Mouse (Mus musculus) urinary bladder, postnatal 14 days (tissue): Measurements from ENCODE around the gene Arl4c.

Experiments used
- DNase-seq: peaks from one replicate; pipeline ENCODE4 v3.0.0; 2021; ENCODE audit warnings: low spot score

Gene Arl4c

GRCm38 (mm10) chr1:88700961-88701861 is 810 bp downstream of the Arl4c start:
- peak; percentile 43 for DNase-seq

- peak; percentile 37 for DNase-seq
These were observed 1.9 kb downstream of the Arl4c start for GRCm38 (mm10) chr1:88699856-88700791.

- DNase-seq: peak; percentile 42
These were observed 2.6 kb downstream of the Arl4c start for GRCm38 (mm10) chr1:88699401-88699800.

- no peak for DNase-seq
These were observed 3.1 kb downstream of the Arl4c start for GRCm38 (mm10) chr1:88698926-88699325.

- no peak for DNase-seq
These were observed 3.9 kb downstream of the Arl4c start for GRCm38 (mm10) chr1:88698131-88698530.

GRCm38 (mm10) chr1:88696408-88696807 is 5.6 kb downstream of the Arl4c start:
- DNase-seq: no peak

- DNase-seq: no peak
These were observed 7.7 kb downstream of the Arl4c start for GRCm38 (mm10) chr1:88694353-88694752.

GRCm38 (mm10) chr1:88692293-88692827 is 9.7 kb downstream of the Arl4c start:
- DNase-seq: no peak

- DNase-seq: no peak
These were observed 11.4 kb downstream of the Arl4c start for GRCm38 (mm10) chr1:88690601-88691000.

- no peak for DNase-seq
These were observed 17.3 kb downstream of the Arl4c start for GRCm38 (mm10) chr1:88684765-88685164.

GRCm38 (mm10) chr1:88681596-88681995 is 20.4 kb downstream of the Arl4c start:
- DNase-seq: no peak

GRCm38 (mm10) chr1:88680804-88681203 is 21.2 kb downstream of the Arl4c start:
- DNase-seq: no peak

GRCm38 (mm10) chr1:88678231-88678739 is 23.7 kb downstream of the Arl4c start:
- no peak for DNase-seq

- DNase-seq: no peak
These were observed 31.2 kb downstream of the Arl4c start for GRCm38 (mm10) chr1:88670807-88671206.

GRCm38 (mm10) chr1:88668846-88669810 is 32.9 kb downstream of the Arl4c start:
- no peak for DNase-seq

GRCm38 (mm10) chr1:88668353-88668752 is 33.7 kb downstream of the Arl4c start:
- no peak for DNase-seq

- no peak for DNase-seq
These were observed 37.4 kb downstream of the Arl4c start for GRCm38 (mm10) chr1:88664623-88665022.

GRCm38 (mm10) chr1:88662736-88663135 is 39.3 kb downstream of the Arl4c start:
- DNase-seq: peak; percentile 37

GRCm38 (mm10) chr1:88661209-88661608 is 40.8 kb downstream of the Arl4c start:
- DNase-seq: no peak

- no peak for DNase-seq
These were observed 43.6 kb downstream of the Arl4c start for GRCm38 (mm10) chr1:88658290-88658857.

GRCm38 (mm10) chr1:88656096-88656480 is 45.9 kb downstream of the Arl4c start:
- DNase-seq: no peak
